Mouse (Mus musculus) kidney, adult 2 months (tissue): ENCODE results near the gene Pfdn5.

Experiments used
- CTCF ChIP-seq: fragments of 200-500 bp; conservative IDR thresholded peaks from 2 replicates; pipeline ENCODE4 v1.5.1; 2011; ENCODE audit warnings: low read depth, mild to moderate bottlenecking, control low read depth, low read length, moderate library complexity, mixed read lengths; ENCODE audit not compliant: insufficient read depth, insufficient read length
- POLR2A ChIP-seq: fragments of 200-500 bp; IDR thresholded peaks from one replicate; pipeline ENCODE4 v1.6.1; 2011; ENCODE audit warnings: low read depth, low read length, control low read depth

- TF ChIP-seq POLR2A (no peak), CTCF (no peak)
Observed at GRCm38 (mm10) chr15:102326892-102327291, 976 bp downstream of the Pfdn5 start.
